Mouse (Mus musculus) MEL (cell line): Measurements from ENCODE around the gene C1ra. TPM values are rescaled to one million over a fixed set of nuclear protein-coding genes. Genes with fewer than 3 reads are reported as not detected.
"Not testable (repeated sequence)": the region's sequence is repeated elsewhere in the genome, so short reads cannot be mapped to it uniquely, and the experiment has no call there.

Experiments used
- DNase-seq: peaks from one replicate; pipeline ENCODE4 v3.0.0; 2011; ENCODE audit warnings: low read depth, low spot score
- H3K27ac ChIP-seq: 2 replicates; pipeline ENCODE4 v1.5.1; 2012; ENCODE audit warnings: low read depth, mild to moderate bottlenecking, control low read depth, low read length, moderate library complexity; ENCODE audit not compliant: control insufficient read depth
- H3K27me3 ChIP-seq, 2 experiments: fragments of 150-350 bp in 1 of 2; sonication (generic) in 1 of 2; 2 replicates each; pipeline ENCODE4 v1.6.1; 2012; ENCODE audit warnings: low read length in 2 of 2, mild to moderate bottlenecking in 2 of 2, improper control_type of control experiment in 1 of 2, moderate library complexity in 1 of 2; ENCODE audit not compliant: insufficient read depth in 2 of 2, control insufficient read depth in 1 of 2
- H3K36me3 ChIP-seq, 2 experiments: 2 replicates each; pipeline ENCODE4 v1.6.1; 2012 to 2014; ENCODE audit warnings: low read length in 2 of 2, improper control_type of control experiment in 1 of 2, inconsistent platforms in 1 of 2, mild to moderate bottlenecking in 1 of 2; ENCODE audit not compliant: insufficient read depth in 2 of 2, control insufficient read depth in 1 of 2
- H3K4me1 ChIP-seq, 2 experiments: fragments of 150-350 bp in 1 of 2; sonication (generic) in 1 of 2; 2 replicates each; pipeline ENCODE4 v1.6.1; 2012; ENCODE audit warnings: low read length in 2 of 2, improper control_type of control experiment in 1 of 2, mild to moderate bottlenecking in 1 of 2; ENCODE audit not compliant: insufficient read depth in 2 of 2, control insufficient read depth in 1 of 2
- H3K4me3 ChIP-seq, 2 experiments: fragments of 150-350 bp in 1 of 2; sonication (generic) in 1 of 2; 2 replicates each; pipeline ENCODE4 v1.5.1; 2012; ENCODE audit warnings: low read depth in 2 of 2, low read length in 2 of 2, mild to moderate bottlenecking in 2 of 2, moderate library complexity in 2 of 2, control low read depth in 1 of 2, improper control_type of control experiment in 1 of 2; ENCODE audit not compliant: control insufficient read depth in 1 of 2, insufficient read depth in 1 of 2
- H3K79me2 ChIP-seq: 2 replicates; pipeline ENCODE4 v1.6.1; 2012; ENCODE audit warnings: mild to moderate bottlenecking, low read length, moderate library complexity; ENCODE audit not compliant: control insufficient read depth, poor library complexity, insufficient read depth
- H3K9ac ChIP-seq: 2 replicates; pipeline ENCODE4 v1.6.1; 2012; ENCODE audit warnings: low read depth, mild to moderate bottlenecking, control low read depth, low read length, moderate library complexity; ENCODE audit not compliant: control insufficient read depth, poor library complexity, severe bottlenecking
- H3K9me3 ChIP-seq: fragments of 150-350 bp; sonication (generic); replicated peaks from 2 replicates; pipeline ENCODE4 v1.6.1; 2012; ENCODE audit warnings: mild to moderate bottlenecking, low read length, improper control_type of control experiment, moderate library complexity; ENCODE audit not compliant: insufficient read depth
- CHD1 ChIP-seq: IDR thresholded peaks from 2 replicates; pipeline ENCODE4 v1.6.1; 2012; ENCODE audit warnings: low read depth, mild to moderate bottlenecking, inconsistent platforms, low read length, improper control_type of control experiment
- CTCF ChIP-seq, 3 experiments: IDR thresholded peaks in 2 of 3; conservative IDR thresholded peaks in 1 of 3; 2 replicates each; pipeline ENCODE4 v1.5.1; 2011 to 2012; ENCODE audit warnings: low read length in 3 of 3, low read depth in 2 of 3, mild to moderate bottlenecking in 2 of 3, improper control_type of control experiment in 1 of 3, inconsistent platforms in 1 of 3, mixed read lengths in 1 of 3, moderate library complexity in 1 of 3; ENCODE audit not compliant: control insufficient read depth in 1 of 3, insufficient read depth in 1 of 3, poor library complexity in 1 of 3, severe bottlenecking in 1 of 3
- ELF1 ChIP-seq: IDR thresholded peaks from 2 replicates; pipeline ENCODE4 v1.6.1; 2014; ENCODE audit warnings: low read depth, mild to moderate bottlenecking, inconsistent platforms, low read length, improper control_type of control experiment, moderate library complexity
- EP300 ChIP-seq, 2 experiments: IDR thresholded peaks; 2 replicates each; pipeline ENCODE4 v1.6.1; 2011; ENCODE audit warnings: improper control_type of control experiment in 2 of 2, low read length in 2 of 2, low read depth in 1 of 2, mild to moderate bottlenecking in 1 of 2
- ETS1 ChIP-seq: IDR thresholded peaks from 2 replicates; pipeline ENCODE4 v1.6.1; 2012; ENCODE audit warnings: low read depth, mild to moderate bottlenecking, inconsistent platforms, low read length, improper control_type of control experiment, moderate library complexity
- GABPA ChIP-seq: IDR thresholded peaks from 2 replicates; pipeline ENCODE4 v1.6.1; 2012; ENCODE audit warnings: low read depth, mild to moderate bottlenecking, inconsistent platforms, low read length, improper control_type of control experiment, moderate library complexity
- GATA1 ChIP-seq: IDR thresholded peaks from 2 replicates; pipeline ENCODE4 v1.6.1; 2011; ENCODE audit warnings: low read depth, low read length, improper control_type of control experiment
- KAT2A ChIP-seq: conservative IDR thresholded peaks from 2 replicates; pipeline ENCODE4 v1.6.1; 2012; ENCODE audit warnings: low read depth, low read length, improper control_type of control experiment, inconsistent platforms
- MAFK ChIP-seq: IDR thresholded peaks from 2 replicates; pipeline ENCODE4 v1.6.1; 2011; ENCODE audit warnings: low read depth, mild to moderate bottlenecking, low read length, improper control_type of control experiment, borderline replicate concordance
- MAX ChIP-seq: IDR thresholded peaks from 2 replicates; pipeline ENCODE4 v1.6.1; 2011; ENCODE audit warnings: low read length, improper control_type of control experiment
- MAZ ChIP-seq: IDR thresholded peaks from 2 replicates; pipeline ENCODE4 v1.6.1; 2012; ENCODE audit warnings: low read depth, mild to moderate bottlenecking, inconsistent platforms, low read length, improper control_type of control experiment
- MEF2A ChIP-seq: IDR thresholded peaks from 2 replicates; pipeline ENCODE4 v1.6.1; 2014; ENCODE audit warnings: low read depth, mild to moderate bottlenecking, inconsistent platforms, low read length, improper control_type of control experiment; ENCODE audit not compliant: poor library complexity, insufficient replicate concordance, severe bottlenecking; ENCODE audit errors: extremely low read depth
- MXI1 ChIP-seq: IDR thresholded peaks from 2 replicates; pipeline ENCODE4 v1.6.1; 2011; ENCODE audit warnings: mild to moderate bottlenecking, low read depth, low read length, improper control_type of control experiment
- MYB ChIP-seq: IDR thresholded peaks from 2 replicates; pipeline ENCODE4 v1.6.1; 2011; ENCODE audit warnings: mild to moderate bottlenecking, low read depth, low read length, improper control_type of control experiment
- NRF1 ChIP-seq: IDR thresholded peaks from 2 replicates; pipeline ENCODE4 v1.6.1; 2014; ENCODE audit warnings: low read depth, mild to moderate bottlenecking, inconsistent platforms, low read length, improper control_type of control experiment, moderate library complexity; ENCODE audit not compliant: poor library complexity, insufficient read depth, severe bottlenecking
- POLR2A ChIP-seq, 2 experiments: IDR thresholded peaks; 2 replicates each; pipeline ENCODE4 v1.6.1; 2011 to 2012; ENCODE audit warnings: low read length in 2 of 2, mild to moderate bottlenecking in 2 of 2, control low read depth in 1 of 2, improper control_type of control experiment in 1 of 2, low read depth in 1 of 2, moderate library complexity in 1 of 2; ENCODE audit not compliant: control insufficient read depth in 1 of 2, insufficient read depth in 1 of 2, poor library complexity in 1 of 2
- RCOR1 ChIP-seq: IDR thresholded peaks from 2 replicates; pipeline ENCODE4 v1.6.1; 2012; ENCODE audit warnings: low read depth, mild to moderate bottlenecking, inconsistent platforms, low read length, improper control_type of control experiment
- SIN3A ChIP-seq: IDR thresholded peaks from 2 replicates; pipeline ENCODE4 v1.6.1; 2012; ENCODE audit warnings: low read length, improper control_type of control experiment, inconsistent platforms
- SMC3 ChIP-seq: IDR thresholded peaks from 2 replicates; pipeline ENCODE4 v1.6.1; 2011; ENCODE audit warnings: low read depth, low read length, improper control_type of control experiment
- TCF12 ChIP-seq: IDR thresholded peaks from 2 replicates; pipeline ENCODE4 v1.6.1; 2014; ENCODE audit warnings: low read depth, mild to moderate bottlenecking, inconsistent platforms, low read length, improper control_type of control experiment, moderate library complexity
- UBTF ChIP-seq: IDR thresholded peaks from 2 replicates; pipeline ENCODE4 v1.6.1; 2012; ENCODE audit warnings: low read depth, mild to moderate bottlenecking, inconsistent platforms, low read length, improper control_type of control experiment, moderate library complexity, borderline replicate concordance; ENCODE audit not compliant: insufficient read depth
- USF1 ChIP-seq: IDR thresholded peaks from 2 replicates; pipeline ENCODE4 v1.6.1; 2014; ENCODE audit warnings: low read depth, mild to moderate bottlenecking, inconsistent platforms, low read length, improper control_type of control experiment, moderate library complexity
- USF2 ChIP-seq, 2 experiments: IDR thresholded peaks; 2 replicates each; pipeline ENCODE4 v1.6.1; 2011 to 2012; ENCODE audit warnings: improper control_type of control experiment in 2 of 2, low read length in 2 of 2, borderline replicate concordance in 1 of 2, inconsistent platforms in 1 of 2, low read depth in 1 of 2, mild to moderate bottlenecking in 1 of 2; ENCODE audit not compliant: insufficient read depth in 1 of 2
- ZC3H11A ChIP-seq: IDR thresholded peaks from 2 replicates; pipeline ENCODE4 v1.6.1; 2012; ENCODE audit warnings: low read depth, mild to moderate bottlenecking, inconsistent platforms, low read length, improper control_type of control experiment
- ZNF384 ChIP-seq: IDR thresholded peaks from 2 replicates; pipeline ENCODE4 v1.6.1; 2012; ENCODE audit warnings: low read depth, mild to moderate bottlenecking, inconsistent platforms, low read length, improper control_type of control experiment
- polyA plus RNA-seq, 2 experiments: library from polyadenylated mRNA; stranded (reverse) in 1 of 2; unstranded in 1 of 2; fragments of >175 nt in 1 of 2; fragments of >200 nt in 1 of 2; gene quantifications; 2 replicates each; pipeline versions ENCODE4 v1.2.1 to v1.2.4; 2012; ENCODE audit warnings: low replicate concordance in 2 of 2, low read depth in 1 of 2; ENCODE audit not compliant: insufficient read length in 2 of 2, insufficient read depth in 1 of 2, missing spikeins in 1 of 2
- total RNA-seq: library from RNA; depleted of rRNA; stranded (reverse); fragments of 300-350 nt; gene quantifications from 2 replicates; pipeline ENCODE4 v1.2.3, GENCODE M21; 2012

The C1ra gene
- total and polyA plus RNA-seq, 3 experiments, result 0.19 to 0.28 TPM; not detected in 1

GRCm38 (mm10) chr6:124506991-124507390, 5.2 kb upstream of the C1ra start:
- peaks cover 0 to 9% of the 10 kb centered on the region in 2 experiments; a peak in 2 of 4 replicates for H3K36me3 ChIP-seq

GRCm38 (mm10) chr6:124508292-124508691, 3.9 kb upstream of the C1ra start:
- peaks cover 0 to 10% of the 10 kb centered on the region in 2 experiments; a peak in 3 of 4 replicates for H3K4me1 ChIP-seq
- H3K79me2 ChIP-seq, result no peaks in the 10 kb centered on the region

More at GRCm38 (mm10) chr6:124506991-124507390, 5.2 kb upstream of the C1ra start:
- Histone ChIP-seq H3K9me3 (no peaks in the 10 kb centered on the region), H3K27me3 (no peaks in the 10 kb centered on the region), H3K4me1 (peaks cover 0 to 8% of the 10 kb centered on the region in 2 experiments; a peak in 2 of 4 replicates), H3K79me2 (no peaks in the 10 kb centered on the region), H3K4me3 (no peak overlapping the region), H3K27ac (no peak overlapping the region), H3K9ac (no peak overlapping the region)
- no peak for DNase-seq
- no peak for TF ChIP-seq USF2 (IDR thresholded peaks at IDR 0.05; ENCODE audit: borderline replicate concordance in 1 of 2, insufficient read depth in 1 of 2, low read depth in 1 of 2, low read length in 2 of 2)
- TF ChIP-seq ELF1, result no peak
- TF ChIP-seq MAX, result no peak
- TF ChIP-seq MYB, result no peak
- TF ChIP-seq MEF2A, result no peak
- TF ChIP-seq SIN3A, result no peak
- no peak for TF ChIP-seq ETS1
- TF ChIP-seq MXI1, result no peak
- no peak for TF ChIP-seq USF1

GRCm38 (mm10) chr6:124509192-124509591, 3.0 kb upstream of the C1ra start:
- H3K9me3 ChIP-seq, H3K27ac ChIP-seq, H3K4me3 ChIP-seq, H3K27me3 ChIP-seq, H3K9ac ChIP-seq, DNase-seq, H3K79me2 ChIP-seq: not testable (repeated sequence)
- Histone ChIP-seq H3K4me1 (peaks cover 0 to 10% of the 10 kb centered on the region in 2 experiments; a peak in 3 of 4 replicates), H3K36me3 (peaks cover 0 to 11% of the 10 kb centered on the region in 2 experiments; a peak in 2 of 4 replicates)

More at GRCm38 (mm10) chr6:124508292-124508691, 3.9 kb upstream of the C1ra start:
- no peak overlapping the region for H3K27ac ChIP-seq
- H3K36me3 ChIP-seq, result peaks cover 0 to 11% of the 10 kb centered on the region in 2 experiments; a peak in 2 of 4 replicates
- H3K9ac ChIP-seq, result no peak overlapping the region
- no peak for DNase-seq
- H3K9me3 ChIP-seq, result no peaks in the 10 kb centered on the region
- no peak overlapping the region for H3K4me3 ChIP-seq
- no peaks in the 10 kb centered on the region for H3K27me3 ChIP-seq
- TF ChIP-seq ZNF384 (no peak), POLR2A (IDR thresholded peaks at IDR 0.05; ENCODE audit: control insufficient read depth in 1 of 2, insufficient read depth in 1 of 2, low read depth in 1 of 2, low read length in 2 of 2, poor library complexity in 1 of 2) (no peak), ZC3H11A (no peak), MAFK (no peak), MXI1 (no peak), EP300 (IDR thresholded peaks at IDR 0.05; ENCODE audit: low read depth in 1 of 2, low read length in 2 of 2) (no peak), UBTF (no peak), GABPA (no peak), ETS1 (no peak), MAZ (no peak), RCOR1 (no peak), KAT2A (no peak), MAX (no peak), CHD1 (no peak), SMC3 (no peak), CTCF (IDR thresholded peaks at IDR 0.05 in 2 of 3, conservative IDR thresholded peaks at IDR 0.05 in 1 of 3; ENCODE audit: control insufficient read depth in 1 of 3, insufficient read depth in 1 of 3, low read depth in 2 of 3, low read length in 3 of 3, poor library complexity in 1 of 3, severe bottlenecking in 1 of 3) (no peak), TCF12 (no peak), NRF1 (no peak), GATA1 (no peak)
